Mouse (Mus musculus): Measurements from ENCODE around the gene Arl6ip4. TPM values are rescaled to one million over a fixed set of nuclear protein-coding genes. Genes with fewer than 3 reads are reported as not detected.

The Arl6ip4 gene
- polyA plus RNA-seq, 1 experiment = 28.2 TPM

- DNase-seq (ENCODE audit: low read depth in 1 of 2, low spot score in 2 of 2) = peak in 1 of 2 experiments; percentile 28
- WGBS = under 1% methylated on average over 18 of the region's 18 CpGs
- peak overlapping the region; percentile 90 for H3K4me3 ChIP-seq (ENCODE audit: extremely low read depth, insufficient read depth, insufficient read length)
Observed at GRCm38 (mm10) chr5:124112531-124112930, 3.4 kb upstream of the Arl6ip4 start.

GRCm38 (mm10) chr5:124113030-124113429 lies 2.9 kb upstream of the Arl6ip4 start:
- H3K4me1 ChIP-seq (ENCODE audit: control insufficient read depth, insufficient read depth, insufficient read length) = peaks cover 16% of the 10 kb centered on the region; the same call in 1 of the 2 replicates
- TF ChIP-seq POLR2A (IDR thresholded peaks at IDR 0.05; ENCODE audit: low read depth, low read length) = no peak
- TF ChIP-seq CTCF (IDR thresholded peaks at IDR 0.05; ENCODE audit: extremely low read depth, insufficient read depth, insufficient read length, insufficient replicate concordance) = 0 out of 2 replicates have a peak, but pooled peaks have one; percentile 11
- H3K27ac ChIP-seq (ENCODE audit: insufficient read depth, low read length) = no peak overlapping the region
- 13% methylated on average over 14 of the region's 14 CpGs for WGBS
- H3K27me3 ChIP-seq (ENCODE audit: control insufficient read depth, insufficient read depth, low read length) = no peaks in the 10 kb centered on the region
- H3K36me3 ChIP-seq (ENCODE audit: control insufficient read depth, insufficient read depth, low read length) = peaks cover 7% of the 10 kb centered on the region; the same call in 1 of the 2 replicates
- H3K4me3 ChIP-seq (ENCODE audit: extremely low read depth, insufficient read depth, insufficient read length) = peak overlapping the region; percentile 90; the same call in 1 of the 2 replicates
- DNase-seq (ENCODE audit: low read depth in 1 of 2, low spot score in 2 of 2) = peak; percentile 32 to 52

More at GRCm38 (mm10) chr5:124112531-124112930, 3.4 kb upstream of the Arl6ip4 start:
- peaks cover 16% of the 10 kb centered on the region; the same call in 1 of the 2 replicates for H3K4me1 ChIP-seq (ENCODE audit: control insufficient read depth, insufficient read depth, insufficient read length)
- H3K27me3 ChIP-seq (ENCODE audit: control insufficient read depth, insufficient read depth, low read length) = no peaks in the 10 kb centered on the region
- H3K27ac ChIP-seq (ENCODE audit: insufficient read depth, low read length) = peak overlapping the region; percentile 6; the same call in 1 of the 2 replicates
- H3K36me3 ChIP-seq (ENCODE audit: control insufficient read depth, insufficient read depth, low read length) = peaks cover 4% of the 10 kb centered on the region; the same call in 1 of the 2 replicates
- no peak for TF ChIP-seq POLR2A (IDR thresholded peaks at IDR 0.05; ENCODE audit: low read depth, low read length)
- TF ChIP-seq CTCF (IDR thresholded peaks at IDR 0.05; ENCODE audit: extremely low read depth, insufficient read depth, insufficient read length, insufficient replicate concordance) = no peak

- 95% methylated on average over 24 of the region's 24 CpGs for WGBS
- TF ChIP-seq CTCF (IDR thresholded peaks at IDR 0.05; ENCODE audit: extremely low read depth, insufficient read depth, insufficient read length, insufficient replicate concordance) (no peak), POLR2A (IDR thresholded peaks at IDR 0.05; ENCODE audit: low read depth, low read length) (no peak)
- no peak overlapping the region for H3K4me3 ChIP-seq (ENCODE audit: extremely low read depth, insufficient read depth, insufficient read length)
Observed at GRCm38 (mm10) chr5:124114276-124115025, 1.4 kb upstream of the Arl6ip4 start.

GRCm38 (mm10) chr5:124115531-124115930 lies 358 bp upstream of the Arl6ip4 start:
- Histone ChIP-seq H3K4me3 (ENCODE audit: extremely low read depth, insufficient read depth, insufficient read length) (peak overlapping the region; percentile 88; the same call in 1 of the 2 replicates), H3K36me3 (ENCODE audit: control insufficient read depth, insufficient read depth, low read length) (peaks cover 13% of the 10 kb centered on the region), H3K4me1 (ENCODE audit: control insufficient read depth, insufficient read depth, insufficient read length) (peaks cover 23% of the 10 kb centered on the region; the same call in 1 of the 2 replicates), H3K27ac (ENCODE audit: insufficient read depth, low read length) (peak overlapping the region; percentile 54; the same call in 1 of the 2 replicates), H3K27me3 (ENCODE audit: control insufficient read depth, insufficient read depth, low read length) (no peaks in the 10 kb centered on the region)
- no peak for TF ChIP-seq POLR2A (IDR thresholded peaks at IDR 0.05; ENCODE audit: low read depth, low read length)
- no peak for TF ChIP-seq CTCF (IDR thresholded peaks at IDR 0.05; ENCODE audit: extremely low read depth, insufficient read depth, insufficient read length, insufficient replicate concordance)
- WGBS = 30% methylated on average over 7 of the region's 7 CpGs
- no peak for DNase-seq (ENCODE audit: low read depth in 1 of 2, low spot score in 2 of 2)

More at GRCm38 (mm10) chr5:124114276-124115025, 1.4 kb upstream of the Arl6ip4 start:
- Histone ChIP-seq H3K27me3 (ENCODE audit: control insufficient read depth, insufficient read depth, low read length) (no peaks in the 10 kb centered on the region), H3K27ac (ENCODE audit: insufficient read depth, low read length) (no peak overlapping the region), H3K4me1 (ENCODE audit: control insufficient read depth, insufficient read depth, insufficient read length) (peaks cover 18% of the 10 kb centered on the region; the same call in 1 of the 2 replicates), H3K36me3 (ENCODE audit: control insufficient read depth, insufficient read depth, low read length) (peaks cover 13% of the 10 kb centered on the region)
- DNase-seq (ENCODE audit: low read depth in 1 of 2, low spot score in 2 of 2) = no peak

- Histone ChIP-seq H3K4me1 (ENCODE audit: control insufficient read depth, insufficient read depth, insufficient read length) (peaks cover 13% of the 10 kb centered on the region), H3K36me3 (ENCODE audit: control insufficient read depth, insufficient read depth, low read length) (peaks cover 23% of the 10 kb centered on the region), H3K27me3 (ENCODE audit: control insufficient read depth, insufficient read depth, low read length) (no peaks in the 10 kb centered on the region), H3K4me3 (ENCODE audit: extremely low read depth, insufficient read depth, insufficient read length) (no peak overlapping the region), H3K27ac (ENCODE audit: insufficient read depth, low read length) (no peak overlapping the region)
- 39% methylated on average over 5 of the region's 5 CpGs for WGBS
- no peak for DNase-seq (ENCODE audit: low read depth in 1 of 2, low spot score in 2 of 2)
- TF ChIP-seq CTCF (IDR thresholded peaks at IDR 0.05; ENCODE audit: extremely low read depth, insufficient read depth, insufficient read length, insufficient replicate concordance) (no peak), POLR2A (IDR thresholded peaks at IDR 0.05; ENCODE audit: low read depth, low read length) (no peak)
Observed at GRCm38 (mm10) chr5:124119204-124119603, 3.3 kb downstream of the Arl6ip4 start.

GRCm38 (mm10) chr5:124122357-124122756 lies 6.5 kb downstream of the Arl6ip4 start:
- TF ChIP-seq POLR2A (IDR thresholded peaks at IDR 0.05; ENCODE audit: low read depth, low read length) = no peak
- Histone ChIP-seq H3K4me3 (ENCODE audit: extremely low read depth, insufficient read depth, insufficient read length) (no peak overlapping the region), H3K4me1 (ENCODE audit: control insufficient read depth, insufficient read depth, insufficient read length) (peaks cover 7% of the 10 kb centered on the region), H3K27ac (ENCODE audit: insufficient read depth, low read length) (no peak overlapping the region), H3K36me3 (ENCODE audit: control insufficient read depth, insufficient read depth, low read length) (peaks cover 21% of the 10 kb centered on the region), H3K27me3 (ENCODE audit: control insufficient read depth, insufficient read depth, low read length) (no peaks in the 10 kb centered on the region)
- DNase-seq (ENCODE audit: low read depth in 1 of 2, low spot score in 2 of 2) = no peak
- WGBS = 94% methylated on average over 18 of the region's 18 CpGs

GRCm38 (mm10) chr5:124125093-124125492 lies 9.2 kb downstream of the Arl6ip4 start:
- H3K36me3 ChIP-seq (ENCODE audit: control insufficient read depth, insufficient read depth, low read length) = peaks cover 15% of the 10 kb centered on the region
- H3K27me3 ChIP-seq (ENCODE audit: control insufficient read depth, insufficient read depth, low read length) = no peaks in the 10 kb centered on the region
- H3K27ac ChIP-seq (ENCODE audit: insufficient read depth, low read length) = no peak overlapping the region
- DNase-seq (ENCODE audit: low read depth in 1 of 2, low spot score in 2 of 2) = no peak
- H3K4me3 ChIP-seq (ENCODE audit: extremely low read depth, insufficient read depth, insufficient read length) = no peak overlapping the region
- H3K4me1 ChIP-seq (ENCODE audit: control insufficient read depth, insufficient read depth, insufficient read length) = no peaks in the 10 kb centered on the region; the same call in 1 of the 2 replicates
- TF ChIP-seq CTCF (IDR thresholded peaks at IDR 0.05; ENCODE audit: extremely low read depth, insufficient read depth, insufficient read length, insufficient replicate concordance) (no peak), POLR2A (IDR thresholded peaks at IDR 0.05; ENCODE audit: low read depth, low read length) (no peak)
- WGBS = 93% methylated on average over 11 of the region's 11 CpGs

Measured in spleen, adult 2 months (tissue).